Mouse (Mus musculus): ENCODE measurements around the gene Ssr4. TPM values are rescaled to one million over a fixed set of nuclear protein-coding genes. Genes with fewer than 3 reads are reported as not detected.

Ssr4 gene
- polyA plus RNA-seq, 1 experiment from 2014 or later: 263 TPM

DNA sequence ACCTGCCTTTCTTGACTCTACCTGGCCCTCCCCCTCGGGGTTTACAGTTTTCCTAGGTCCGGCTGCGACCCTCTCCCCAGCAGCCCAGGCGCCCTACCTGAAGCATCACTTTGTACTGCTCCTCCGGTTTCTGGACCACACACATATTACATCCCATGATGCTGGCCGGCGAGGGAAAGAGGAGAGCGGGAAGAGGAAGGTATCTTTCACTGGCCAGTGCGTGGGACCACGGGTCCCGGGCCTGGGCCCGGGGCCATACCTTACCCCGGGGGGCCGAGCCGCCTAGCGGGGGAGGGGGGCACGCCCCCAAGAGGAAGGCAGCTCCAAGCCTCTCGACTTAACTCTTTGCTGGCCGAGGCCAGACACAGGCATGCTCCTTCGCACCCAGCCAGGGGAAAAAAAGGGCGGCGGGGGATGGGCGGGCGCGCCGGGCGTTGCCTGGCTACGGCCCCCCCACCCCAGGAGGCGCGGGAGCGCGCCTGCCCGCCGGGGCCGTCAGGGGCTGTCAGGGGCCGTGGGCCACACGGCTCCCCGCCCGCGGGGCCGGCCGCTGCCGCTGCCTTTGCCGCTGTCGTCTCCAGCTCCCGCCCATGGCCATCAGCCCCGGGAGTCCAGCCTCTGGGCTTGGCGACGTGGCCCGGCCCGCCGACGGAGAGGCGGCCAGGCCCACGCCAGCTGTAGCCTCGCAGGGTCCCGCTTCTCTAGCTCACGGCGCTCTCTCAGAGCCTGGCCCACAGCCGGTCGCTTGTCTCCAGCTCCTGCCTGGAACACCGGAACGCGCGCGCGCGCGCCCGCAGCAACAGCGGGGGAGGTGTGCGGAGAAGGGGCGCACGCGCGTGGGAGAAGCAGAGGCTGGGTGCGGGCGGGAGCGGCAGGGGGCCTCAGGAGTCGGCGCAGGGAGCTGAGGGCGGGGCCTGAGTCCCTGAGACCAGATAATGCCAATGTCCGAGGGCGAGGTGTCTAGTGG, 37.6 kb downstream of the Ssr4 start, which contains the start of gene Pdzd4:
Gene Pdzd4, minus strand, starts transcription at position 785 of the 967 bp plus-strand sequence.
- Histone ChIP-seq H3K9me3 (ENCODE audit: control insufficient read depth, low read length) (no peaks in the 10 kb centered on the region), H3K4me3 (ENCODE audit: low read depth, low read length) (peak within 1 kb of the TSS; percentile 53), H3K9ac (ENCODE audit: low read length) (peak within 1 kb of the TSS; percentile 52), H3K36me3 (ENCODE audit: control insufficient read depth, insufficient read depth, low read length) (no peaks in the 10 kb centered on the region), H3K27me3 (replicated peaks; ENCODE audit: control insufficient read depth, insufficient read depth, low read length) (peaks cover 28% of the 10 kb centered on the region), H3K4me1 (replicated peaks; ENCODE audit: control insufficient read depth, insufficient read depth, low read length) (no peaks in the 10 kb centered on the region), H3K4me2 (ENCODE audit: low read length) (peak within 1 kb of the TSS; percentile 55), H3K27ac (ENCODE audit: low read depth) (peak within 1 kb of the TSS; percentile 22; the same call in 1 of the 2 replicates)
- 17% methylated on average over 54 of the region's 84 CpGs for WGBS
- DNase-seq (ENCODE audit: low spot score): peak; percentile 76
- peak; percentile 87 for ATAC-seq (replicated peaks; ENCODE audit: low FRiP score, low TSS enrichment, low read depth)

DNA sequence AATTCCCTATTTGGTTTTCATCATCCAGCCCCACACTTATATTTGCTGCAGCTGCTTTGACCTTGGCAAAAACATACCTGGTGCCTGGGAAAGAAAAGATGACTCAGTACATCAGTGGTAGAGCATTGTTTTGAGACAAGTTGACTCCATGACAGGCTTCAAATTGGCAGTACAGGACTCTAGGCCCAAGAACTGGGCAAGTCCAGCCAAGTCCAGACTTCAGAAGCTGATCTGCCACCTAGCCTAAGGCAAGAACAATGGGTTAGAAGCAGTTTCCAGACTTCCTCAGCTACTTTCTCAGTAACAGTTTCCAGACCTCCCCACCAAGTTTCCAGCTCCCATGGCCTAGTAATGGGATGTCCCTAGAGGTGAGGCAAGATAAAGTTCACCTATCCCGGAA, 48.9 kb downstream of the Ssr4 start:
- WGBS: 89% methylated on average over 1 of the region's 1 CpGs
- Histone ChIP-seq H3K9me3 (ENCODE audit: control insufficient read depth, low read length) (no peaks in the 10 kb centered on the region), H3K27ac (ENCODE audit: low read depth) (no peak overlapping the region), H3K4me2 (ENCODE audit: low read length) (no peak overlapping the region), H3K4me1 (replicated peaks; ENCODE audit: control insufficient read depth, insufficient read depth, low read length) (no peaks in the 10 kb centered on the region), H3K9ac (ENCODE audit: low read length) (no peak overlapping the region), H3K27me3 (replicated peaks; ENCODE audit: control insufficient read depth, insufficient read depth, low read length) (no peaks in the 10 kb centered on the region), H3K4me3 (ENCODE audit: low read depth, low read length) (no peak overlapping the region), H3K36me3 (ENCODE audit: control insufficient read depth, insufficient read depth, low read length) (no peaks in the 10 kb centered on the region)
- no peak for ATAC-seq (replicated peaks; ENCODE audit: low FRiP score, low TSS enrichment, low read depth)
- no peak for DNase-seq (ENCODE audit: low spot score)

DNA sequence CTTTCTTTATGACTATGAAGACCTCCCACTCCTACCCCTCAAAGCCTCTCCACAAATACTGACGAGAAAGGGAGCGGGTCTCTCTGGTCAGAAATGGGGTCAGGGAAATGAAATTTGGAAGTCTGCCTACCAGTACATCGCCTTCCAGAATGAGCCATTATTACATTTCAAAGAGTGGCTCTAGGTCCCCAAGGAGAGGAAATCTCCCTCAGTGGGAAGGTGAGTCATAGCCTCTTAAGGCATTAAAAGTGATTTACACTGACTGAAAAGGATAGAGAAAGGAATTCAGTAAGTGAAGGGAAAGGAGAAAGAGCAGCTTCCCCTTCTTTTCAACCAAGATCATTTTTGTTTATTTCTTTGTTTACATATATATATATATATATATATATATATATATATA, 49.9 kb downstream of the Ssr4 start:
- Histone ChIP-seq H3K27me3 (replicated peaks; ENCODE audit: control insufficient read depth, insufficient read depth, low read length) (no peaks in the 10 kb centered on the region), H3K27ac (ENCODE audit: low read depth) (no peak overlapping the region), H3K4me3 (ENCODE audit: low read depth, low read length) (no peak overlapping the region), H3K36me3 (ENCODE audit: control insufficient read depth, insufficient read depth, low read length) (no peaks in the 10 kb centered on the region), H3K9me3 (ENCODE audit: control insufficient read depth, low read length) (no peaks in the 10 kb centered on the region), H3K4me2 (ENCODE audit: low read length) (no peak overlapping the region), H3K9ac (ENCODE audit: low read length) (no peak overlapping the region), H3K4me1 (replicated peaks; ENCODE audit: control insufficient read depth, insufficient read depth, low read length) (no peaks in the 10 kb centered on the region)
- ATAC-seq (replicated peaks; ENCODE audit: low FRiP score, low TSS enrichment, low read depth) (no peak), DNase-seq (ENCODE audit: low spot score) (no peak)
- 85% methylated on average over 3 of the region's 3 CpGs for WGBS

Other genes with a start within 250 kb of the Ssr4 start
- gene Dusp9, start 147.6 kb upstream of the Ssr4 start, polyA plus RNA-seq (2014; fragmentation: Nextera tagmentation; extraction: Ambion mirVana): 4.6 and 4.9 TPM in 2 replicates
- 17.9 and 20.6 TPM in 2 replicates for gene Pnck, start 126.9 kb upstream of the Ssr4 start, polyA plus RNA-seq (2014; fragmentation: Nextera tagmentation; extraction: Ambion mirVana)
- 9.1 and 10.8 TPM in 2 replicates for gene Slc6a8, start 113.9 kb upstream of the Ssr4 start, polyA plus RNA-seq (2014; fragmentation: Nextera tagmentation; extraction: Ambion mirVana)
- gene Bcap31, start 70.9 kb upstream of the Ssr4 start, polyA plus RNA-seq (2014; fragmentation: Nextera tagmentation; extraction: Ambion mirVana): 230 and 236 TPM in 2 replicates
- gene Abcd1, start 70.4 kb upstream of the Ssr4 start, polyA plus RNA-seq (2014; fragmentation: Nextera tagmentation; extraction: Ambion mirVana): 15.7 and 16.8 TPM in 2 replicates
- 0.23 and 0.27 TPM in 2 replicates for gene Plxnb3, start 29.9 kb upstream of the Ssr4 start, polyA plus RNA-seq (2014; fragmentation: Nextera tagmentation; extraction: Ambion mirVana)
- gene Srpk3, start 12.6 kb upstream of the Ssr4 start, polyA plus RNA-seq (2014; fragmentation: Nextera tagmentation; extraction: Ambion mirVana): 1.7 and 1.8 TPM in 2 replicates
- 241 and 248 TPM in 2 replicates for gene Idh3g, start 131 bp upstream of the Ssr4 start, polyA plus RNA-seq (2014; fragmentation: Nextera tagmentation; extraction: Ambion mirVana)
- 1.1 and 1.2 TPM in 2 replicates for gene Pdzd4, start 37.9 kb downstream of the Ssr4 start, polyA plus RNA-seq (2014; fragmentation: Nextera tagmentation; extraction: Ambion mirVana)
- gene Avpr2, start 105.1 kb downstream of the Ssr4 start, polyA plus RNA-seq (2014; fragmentation: Nextera tagmentation; extraction: Ambion mirVana): 0.12 TPM in 1 of 2 replicates, not detected in the other
- gene L1cam, start 109.1 kb downstream of the Ssr4 start, polyA plus RNA-seq (2014; fragmentation: Nextera tagmentation; extraction: Ambion mirVana): 15.1 and 18.0 TPM in 2 replicates
- 4.1 and 4.3 TPM in 2 replicates for gene Arhgap4, start 134.8 kb downstream of the Ssr4 start, polyA plus RNA-seq (2014; fragmentation: Nextera tagmentation; extraction: Ambion mirVana)
- 155 and 169 TPM in 2 replicates for gene Naa10, start 134.9 kb downstream of the Ssr4 start, polyA plus RNA-seq (2014; fragmentation: Nextera tagmentation; extraction: Ambion mirVana)
- 59.3 and 63.8 TPM in 2 replicates for gene Renbp, start 143.8 kb downstream of the Ssr4 start, polyA plus RNA-seq (2014; fragmentation: Nextera tagmentation; extraction: Ambion mirVana)
- 66.5 and 74.8 TPM in 2 replicates for gene Hcfc1, start 179.3 kb downstream of the Ssr4 start, polyA plus RNA-seq (2014; fragmentation: Nextera tagmentation; extraction: Ambion mirVana)
- gene Irak1, start 236.9 kb downstream of the Ssr4 start, polyA plus RNA-seq (2014; fragmentation: Nextera tagmentation; extraction: Ambion mirVana): 50.8 and 55.8 TPM in 2 replicates

Data from intestine, embryonic 14.5 days (tissue).